Mouse (Mus musculus) spleen, adult 18-20 months (tissue): Measurements from ENCODE around the gene Ttll7.

Experiments
- DNase-seq, 2 experiments: peaks; one replicate each; pipeline ENCODE4 v3.0.0; 2022; ENCODE audit warnings: mixed read lengths in 2 of 2

Ttll7 gene

GRCm38 (mm10) chr3:146851966-146852891, at the start of gene Ttll7:
Ttll7 (plus strand) TSS chr3:146852367.
- peak in 1 of 2 experiments; percentile 8 for DNase-seq

- no peak for DNase-seq
These were observed 39.9 kb upstream of the Ttll7 start for GRCm38 (mm10) chr3:146812041-146812878.

GRCm38 (mm10) chr3:146812901-146813393, 39.2 kb upstream of the Ttll7 start, which contains the start of gene Prkacb:
Prkacb (minus strand) TSS chr3:146812990.
- DNase-seq: peak; percentile 79 to 88

- no peak for DNase-seq
These were observed 38.5 kb upstream of the Ttll7 start for GRCm38 (mm10) chr3:146813624-146814023.

- DNase-seq: no peak
These were observed 31.4 kb upstream of the Ttll7 start for GRCm38 (mm10) chr3:146820718-146821117.

- DNase-seq: no peak
These were observed 9.4 kb upstream of the Ttll7 start for GRCm38 (mm10) chr3:146842766-146843165.

GRCm38 (mm10) chr3:146843470-146843869, 8.7 kb upstream of the Ttll7 start:
- DNase-seq: no peak

GRCm38 (mm10) chr3:146846237-146846636, 5.9 kb upstream of the Ttll7 start:
- DNase-seq: no peak

- no peak for DNase-seq
These were observed 4.1 kb upstream of the Ttll7 start for GRCm38 (mm10) chr3:146848112-146848511.

- no peak for DNase-seq
These were observed 2.8 kb upstream of the Ttll7 start for GRCm38 (mm10) chr3:146849360-146849759.

GRCm38 (mm10) chr3:146854473-146855087, 2.4 kb downstream of the Ttll7 start:
- DNase-seq: no peak

- no peak for DNase-seq
These were observed 5.2 kb downstream of the Ttll7 start for GRCm38 (mm10) chr3:146857373-146857772.

GRCm38 (mm10) chr3:146860308-146860707, 8.1 kb downstream of the Ttll7 start:
- DNase-seq: no peak

- DNase-seq: no peak
These were observed 14.4 kb downstream of the Ttll7 start for GRCm38 (mm10) chr3:146866563-146866962.

- DNase-seq: no peak
These were observed 19.8 kb downstream of the Ttll7 start for GRCm38 (mm10) chr3:146871954-146872353.

GRCm38 (mm10) chr3:146875929-146876328, 23.8 kb downstream of the Ttll7 start:
- no peak for DNase-seq

- no peak for DNase-seq
These were observed 41.8 kb downstream of the Ttll7 start for GRCm38 (mm10) chr3:146893931-146894330.

GRCm38 (mm10) chr3:146896581-146896980, 44.4 kb downstream of the Ttll7 start:
- DNase-seq: no peak

- no peak for DNase-seq
These were observed 47.9 kb downstream of the Ttll7 start for GRCm38 (mm10) chr3:146900094-146900493.

GRCm38 (mm10) chr3:146901729-146902128, 49.6 kb downstream of the Ttll7 start:
- no peak for DNase-seq

- DNase-seq: no peak
These were observed 53.4 kb downstream of the Ttll7 start for GRCm38 (mm10) chr3:146905606-146906005.

GRCm38 (mm10) chr3:146908922-146909321, 56.8 kb downstream of the Ttll7 start:
- no peak for DNase-seq

GRCm38 (mm10) chr3:146913107-146913506, 60.9 kb downstream of the Ttll7 start:
- no peak for DNase-seq
